In the genomic region with DNA sequence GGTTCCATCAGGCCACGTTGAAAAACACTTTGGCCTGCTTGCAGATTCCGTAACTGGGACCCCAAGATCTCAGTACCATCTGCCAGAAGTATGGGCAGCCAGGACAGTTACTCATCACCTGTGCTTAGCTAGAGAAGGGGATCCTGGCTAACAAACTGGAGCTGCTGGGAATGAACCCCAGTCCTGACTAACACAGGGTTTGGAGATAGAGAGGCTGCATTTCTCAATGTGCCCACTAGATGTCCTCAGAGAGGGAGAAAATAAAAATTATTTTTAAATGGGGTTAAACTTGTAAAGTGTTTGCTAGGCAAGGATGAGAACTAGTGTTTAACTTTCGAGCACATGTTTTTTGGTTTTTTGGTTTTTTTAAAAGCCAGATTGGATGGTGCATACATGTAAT, we compare ENCODE assay signal across 9 mouse cellular contexts. TPM values are rescaled to one million over a fixed set of nuclear protein-coding genes. Genes with fewer than 3 reads are reported as not detected.
DNase-seq lines count a peak whose midpoint lies in the region; ATAC-seq and TF ChIP-seq lines count a peak whose summit lies in the region.
"Had no signal": no experiment of that assay in that cellular context is flagged by ENCODE, and none has a peak within 500 bp of the region (broad histone marks: within the 10 kb centered on the region; RNA-seq: fewer than 3 reads in every experiment).

No protein-coding gene starts in this region.

- peaks cover 11% of the 10 kb centered on the region; the same call in 1 of the 2 replicates for H3K27me3 ChIP-seq in forebrain, embryonic 13.5 days
- peaks cover 15% of the 10 kb centered on the region for H3K27me3 ChIP-seq in forebrain, embryonic 12.5 days
- no peaks in the 10 kb centered on the region for H3K27me3 ChIP-seq in testis, adult 2 months (ENCODE audit: control insufficient read depth, insufficient read depth, low read length)

- no peak overlapping the region for H3K4me2 ChIP-seq in forebrain, embryonic 13.5 days
- H3K4me2 ChIP-seq in forebrain, embryonic 12.5 days: no peak overlapping the region

- no peak for DNase-seq in testis, postnatal 14 days (ENCODE audit: low spot score)
- DNase-seq in kidney, adult 8-10 months: peak; percentile 33 to 57
- DNase-seq in lung, postnatal 10 days: peak; percentile 64
- DNase-seq in thymus, postnatal 25 days: peak; percentile 11

- no peak overlapping the region for H3K9ac ChIP-seq in forebrain, embryonic 13.5 days
- H3K9ac ChIP-seq in forebrain, embryonic 12.5 days: no peak overlapping the region

- 0 out of 2 replicates have a peak, but pooled peaks have one; percentile 38 for ATAC-seq in forebrain, embryonic 13.5 days
- no peak for ATAC-seq in forebrain, embryonic 12.5 days (ENCODE audit: low FRiP score)
- peak; percentile 70 for ATAC-seq in common myeloid progenitor, adult 5-6 weeks (replicated peaks; ENCODE audit: low read depth, poor library complexity, severe bottlenecking)

- no peak for TF ChIP-seq POLR2A in testis, adult 2 months (IDR thresholded peaks at IDR 0.05; ENCODE audit: control insufficient read depth, low read depth, low read length)

- WGBS in forebrain, embryonic 13.5 days: 64% methylated on average over 3 of the region's 3 CpGs
- 68% methylated on average over 3 of the region's 3 CpGs for WGBS in forebrain, embryonic 12.5 days

- H3K36me3 ChIP-seq in forebrain, embryonic 13.5 days (ENCODE audit: poor library complexity, severe bottlenecking): no peaks in the 10 kb centered on the region
- no peaks in the 10 kb centered on the region for H3K36me3 ChIP-seq in forebrain, embryonic 12.5 days (replicated peaks)
- H3K36me3 ChIP-seq in testis, adult 2 months (ENCODE audit: control insufficient read depth, insufficient read depth, low read length): no peaks in the 10 kb centered on the region

- TF ChIP-seq CTCF in testis, adult 2 months (IDR thresholded peaks at IDR 0.05; ENCODE audit: control insufficient read depth, insufficient read depth, insufficient replicate concordance, low read depth, low read length): no peak

- no peak overlapping the region for H3K27ac ChIP-seq in forebrain, embryonic 13.5 days
- H3K27ac ChIP-seq in forebrain, embryonic 12.5 days: no peak overlapping the region
- H3K27ac ChIP-seq in testis, adult 2 months (ENCODE audit: control insufficient read depth, insufficient read depth, low read depth, low read length): peak overlapping the region; percentile 23; the same call in 1 of the 2 replicates

- no peak overlapping the region for H3K4me3 ChIP-seq in forebrain, embryonic 13.5 days
- no peak overlapping the region for H3K4me3 ChIP-seq in forebrain, embryonic 12.5 days (replicated peaks)
- no peak overlapping the region for H3K4me3 ChIP-seq in testis, adult 2 months (ENCODE audit: control insufficient read depth, low read depth, low read length)

- H3K9me3 ChIP-seq in forebrain, embryonic 13.5 days (replicated peaks): no peaks in the 10 kb centered on the region
- H3K9me3 ChIP-seq in forebrain, embryonic 12.5 days: no peaks in the 10 kb centered on the region

- H3K4me1 ChIP-seq in forebrain, embryonic 13.5 days: no peaks in the 10 kb centered on the region
- no peaks in the 10 kb centered on the region for H3K4me1 ChIP-seq in forebrain, embryonic 12.5 days
- H3K4me1 ChIP-seq in testis, adult 2 months (ENCODE audit: control insufficient read depth, insufficient read depth, low read length): peaks cover 4% of the 10 kb centered on the region; the same call in 1 of the 2 replicates

RNA-seq across cellular contexts. Expression of a gene that starts 11.2 kb away (rescaled TPM):
- polyA plus RNA-seq in forebrain, embryonic 13.5 days (2015; fragmentation: Nextera tagmentation; extraction: Ambion mirVana): not detected in 2 replicates
- not detected in 2 replicates for polyA plus RNA-seq in forebrain, embryonic 12.5 days (2016; fragmentation: Nextera tagmentation; extraction: Ambion mirVana)
- 16.4 and 27.2 TPM in 2 replicates for polyA plus RNA-seq in testis, adult 2 months (2012; rRNA removed)
- not detected in 2 replicates for total RNA-seq in common myeloid progenitor, adult 5-6 weeks (2017)
- polyA plus RNA-seq: large intestine, adult 2 months had no signal

RNA-seq across cellular contexts. Expression of a gene that starts 29.0 kb away (rescaled TPM):
- polyA plus RNA-seq in forebrain, embryonic 13.5 days (2015; fragmentation: Nextera tagmentation; extraction: Ambion mirVana): 1.2 and 1.3 TPM in 2 replicates
- polyA plus RNA-seq in forebrain, embryonic 12.5 days (2016; fragmentation: Nextera tagmentation; extraction: Ambion mirVana): 1.3 and 1.9 TPM in 2 replicates
- 0.79 and 1.1 TPM in 2 replicates for polyA plus RNA-seq in testis, adult 2 months (2012; rRNA removed)
- total RNA-seq in common myeloid progenitor, adult 5-6 weeks (2017): 4.6 and 6.5 TPM in 2 replicates

RNA-seq across cellular contexts. Expression of a gene that starts 52.8 kb away (rescaled TPM):
- polyA plus RNA-seq in forebrain, embryonic 13.5 days (2015; fragmentation: Nextera tagmentation; extraction: Ambion mirVana): 18.9 and 20.4 TPM in 2 replicates
- polyA plus RNA-seq in forebrain, embryonic 12.5 days (2016; fragmentation: Nextera tagmentation; extraction: Ambion mirVana): 27.9 and 29.3 TPM in 2 replicates
- 27.3 and 29.3 TPM in 2 replicates for polyA plus RNA-seq in testis, adult 2 months (2012; rRNA removed)
- total RNA-seq in common myeloid progenitor, adult 5-6 weeks (2017): 65.3 and 71.5 TPM in 2 replicates

Comparison
In these comparisons a context has a peak if more than half of its experiments do, and no peak if none do; other contexts are left out.
1. RNA of a gene that starts 11.2 kb away (polyA plus RNA-seq): 16.4 to 27.2 TPM in testis, adult 2 months; not detected in forebrain, embryonic 12.5 days and not detected in forebrain, embryonic 13.5 days; every median in the first group is over 10 times any median in the second.